Mouse (Mus musculus): ENCODE measurements at regions not wholly inside any gene's neighbourhood (a gene's known extent, or its start where the extent isn't known, plus 50 kb on each side); places are given as distances from the start of the nearest gene placed in this dataset.

DNA sequence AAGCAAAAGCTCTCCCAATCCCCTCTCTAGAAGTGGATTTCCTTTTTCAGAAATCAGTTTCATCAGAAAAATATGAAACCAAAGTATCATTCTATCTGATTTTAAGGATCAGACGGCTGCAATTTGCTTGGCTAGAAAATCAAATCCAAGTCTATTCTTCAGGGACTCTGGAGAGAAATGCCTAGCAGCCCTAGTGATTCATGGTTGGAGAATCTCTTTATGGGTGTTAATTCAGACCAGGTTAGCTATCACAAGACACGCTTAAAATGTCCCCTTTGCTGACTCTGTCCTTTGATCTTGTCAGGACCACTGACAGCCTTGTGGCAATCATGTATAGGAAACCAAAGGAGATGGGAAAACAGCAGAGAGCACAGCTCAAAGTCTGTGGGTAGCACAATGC is 475.7 kb upstream of the Zfp462 start:
- no peak overlapping the region for H3K4me3 ChIP-seq (ENCODE audit: low read depth, low read length)
- no peaks in the 10 kb centered on the region for H3K27me3 ChIP-seq (ENCODE audit: control insufficient read depth, insufficient read depth, low read length)
- DNase-seq (ENCODE audit: low spot score) (no peak), ATAC-seq (replicated peaks; ENCODE audit: insufficient number of reproducible peaks, low FRiP score, low TSS enrichment, low read depth) (no peak)
- no peaks in the 10 kb centered on the region for H3K9me3 ChIP-seq (replicated peaks; ENCODE audit: control insufficient read depth, low read length)
- no peak overlapping the region for H3K27ac ChIP-seq (replicated peaks; ENCODE audit: low read depth, low read length)
- WGBS, result 38% methylated on average over 2 of the region's 2 CpGs
- H3K9ac ChIP-seq (replicated peaks; ENCODE audit: low read length), result no peak overlapping the region
- H3K36me3 ChIP-seq (replicated peaks; ENCODE audit: control insufficient read depth, insufficient read depth, low read depth, low read length), result no peaks in the 10 kb centered on the region
- H3K4me2 ChIP-seq (ENCODE audit: low read depth, low read length), result no peak overlapping the region
- H3K4me1 ChIP-seq (ENCODE audit: control insufficient read depth, insufficient read depth, low read length), result no peaks in the 10 kb centered on the region; the same call in 1 of the 2 replicates

DNA sequence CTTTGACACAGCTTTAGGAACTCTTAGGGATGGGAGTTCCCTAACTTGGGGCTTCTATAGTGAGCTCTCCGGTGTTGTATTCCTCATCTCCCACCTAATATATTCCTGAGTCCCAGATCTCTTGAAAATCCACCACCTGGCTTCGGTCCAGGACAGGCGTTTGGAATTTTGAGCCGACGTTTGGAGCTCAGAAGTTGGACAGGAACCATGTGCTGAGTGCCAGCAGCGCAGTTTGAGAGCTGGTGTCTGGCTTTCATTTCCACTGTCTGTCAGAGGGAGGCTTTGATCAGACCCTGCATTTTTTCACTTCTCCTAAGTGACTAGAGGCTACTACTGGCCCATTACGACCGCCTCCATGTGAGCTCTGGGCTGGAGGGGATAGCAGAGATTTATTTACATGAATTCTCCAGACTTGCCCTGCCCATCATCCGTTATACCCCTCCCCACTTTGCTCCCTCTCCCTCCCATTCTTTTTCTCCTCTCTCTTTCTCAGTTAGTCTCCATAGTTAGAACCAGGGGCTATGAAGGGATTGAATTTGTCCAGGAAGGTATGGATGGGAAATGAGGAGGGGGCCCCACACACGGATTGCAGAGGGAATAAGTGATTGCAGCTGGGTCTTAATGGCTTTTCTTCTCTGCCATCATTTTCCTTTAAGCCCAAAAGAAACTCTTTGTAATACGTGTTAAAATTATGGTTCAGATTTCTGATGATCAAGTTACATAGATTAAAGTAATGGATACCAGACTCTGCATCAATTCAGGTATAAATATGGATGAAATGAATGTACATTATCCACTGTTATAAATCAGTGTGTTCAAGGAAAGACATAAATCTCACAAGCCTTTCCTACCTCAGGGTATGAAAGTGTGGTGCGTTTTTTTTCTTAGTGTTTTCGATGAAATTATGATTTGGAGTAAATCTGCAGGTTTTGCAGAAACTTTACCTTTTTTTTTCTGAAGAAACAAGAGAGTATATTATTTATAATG is 474.5 kb upstream of the Zfp462 start:
- H3K36me3 ChIP-seq (replicated peaks; ENCODE audit: control insufficient read depth, insufficient read depth, low read depth, low read length), result no peaks in the 10 kb centered on the region
- peak; percentile 90 for DNase-seq (ENCODE audit: low spot score)
- no peaks in the 10 kb centered on the region for H3K9me3 ChIP-seq (replicated peaks; ENCODE audit: control insufficient read depth, low read length)
- no peaks in the 10 kb centered on the region; the same call in 1 of the 2 replicates for H3K4me1 ChIP-seq (ENCODE audit: control insufficient read depth, insufficient read depth, low read length)
- 31% methylated on average over 13 of the region's 13 CpGs for WGBS
- peak overlapping the region; percentile 53; the same call in 1 of the 2 replicates for H3K27ac ChIP-seq (replicated peaks; ENCODE audit: low read depth, low read length)
- no peaks in the 10 kb centered on the region for H3K27me3 ChIP-seq (ENCODE audit: control insufficient read depth, insufficient read depth, low read length)
- no peak overlapping the region for H3K4me2 ChIP-seq (ENCODE audit: low read depth, low read length)
- no peak overlapping the region for H3K9ac ChIP-seq (replicated peaks; ENCODE audit: low read length)
- ATAC-seq (replicated peaks; ENCODE audit: insufficient number of reproducible peaks, low FRiP score, low TSS enrichment, low read depth), result peak; percentile 88
- H3K4me3 ChIP-seq (ENCODE audit: low read depth, low read length), result no peak overlapping the region

DNA sequence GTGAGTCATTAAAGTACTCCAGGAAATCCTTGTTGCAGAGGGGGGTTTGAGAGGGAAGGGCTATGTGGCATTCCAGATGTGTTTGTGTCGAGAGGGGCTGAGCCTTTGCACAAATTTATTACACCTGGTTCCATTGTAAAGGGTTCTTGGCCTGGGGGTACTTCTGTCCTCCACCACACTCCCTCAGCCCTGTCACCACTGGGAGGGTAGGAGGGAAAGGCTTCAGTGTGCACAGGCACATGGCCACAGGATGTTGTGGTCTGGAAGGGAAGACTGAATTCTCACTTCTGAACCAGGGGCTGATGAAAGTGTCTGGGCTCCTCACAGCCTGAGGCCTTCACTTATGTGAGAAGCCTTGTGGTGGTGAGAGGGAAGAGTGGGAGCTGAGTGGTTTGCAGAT is 473.8 kb upstream of the Zfp462 start:
- Histone ChIP-seq H3K4me1 (ENCODE audit: control insufficient read depth, insufficient read depth, low read length) (no peaks in the 10 kb centered on the region; the same call in 1 of the 2 replicates), H3K4me3 (ENCODE audit: low read depth, low read length) (no peak overlapping the region), H3K4me2 (ENCODE audit: low read depth, low read length) (no peak overlapping the region), H3K36me3 (replicated peaks; ENCODE audit: control insufficient read depth, insufficient read depth, low read depth, low read length) (no peaks in the 10 kb centered on the region), H3K9me3 (replicated peaks; ENCODE audit: control insufficient read depth, low read length) (no peaks in the 10 kb centered on the region), H3K9ac (replicated peaks; ENCODE audit: low read length) (no peak overlapping the region), H3K27ac (replicated peaks; ENCODE audit: low read depth, low read length) (peak overlapping the region; percentile 66), H3K27me3 (ENCODE audit: control insufficient read depth, insufficient read depth, low read length) (no peaks in the 10 kb centered on the region)
- WGBS, result 29% methylated on average over 1 of the region's 1 CpGs
- DNase-seq (ENCODE audit: low spot score), result peak; percentile 78
- peak; percentile 67 for ATAC-seq (replicated peaks; ENCODE audit: insufficient number of reproducible peaks, low FRiP score, low TSS enrichment, low read depth)

DNA sequence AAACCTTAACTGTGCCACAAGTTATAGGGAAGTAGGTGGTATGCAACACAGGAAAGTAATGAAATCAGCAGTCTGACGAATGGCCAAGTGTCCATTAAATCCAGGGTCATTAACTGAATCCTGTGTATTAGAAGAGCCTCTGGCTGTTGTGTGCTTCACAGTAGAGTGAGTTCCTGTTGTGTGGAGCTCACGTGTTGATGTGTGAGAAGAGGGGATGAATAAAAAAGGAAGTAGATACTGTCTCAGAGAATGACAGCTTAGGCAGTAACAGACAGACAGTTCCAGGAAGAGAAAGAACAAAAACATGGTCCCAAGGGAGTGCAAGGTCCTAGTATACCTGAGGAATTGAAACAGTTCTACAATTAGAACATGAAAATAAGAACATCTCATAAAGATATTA is 463.1 kb upstream of the Zfp462 start:
- no peak overlapping the region for H3K4me3 ChIP-seq (ENCODE audit: low read depth, low read length)

DNA sequence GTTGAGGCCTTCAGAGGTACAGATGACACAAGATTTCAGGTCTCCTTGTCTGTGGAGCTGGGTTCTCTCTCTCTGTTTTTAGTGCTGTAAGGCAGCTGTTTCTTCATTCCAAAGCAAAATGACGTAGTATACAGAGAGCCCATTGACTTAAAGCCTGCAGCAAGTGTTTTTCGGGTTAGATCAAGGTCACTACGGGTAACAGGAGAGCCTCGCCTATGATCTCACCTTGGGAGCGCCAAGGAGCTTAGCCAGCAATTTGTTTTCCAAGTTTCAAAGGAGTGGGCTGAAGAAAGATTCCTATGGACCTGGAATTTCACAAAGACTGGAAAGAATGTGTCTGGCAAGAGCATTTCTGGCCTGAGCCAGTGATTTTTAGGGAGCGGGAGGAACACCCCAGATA is 451.8 kb upstream of the Zfp462 start:
- Histone ChIP-seq H3K9ac (replicated peaks; ENCODE audit: low read length) (no peak overlapping the region), H3K36me3 (replicated peaks; ENCODE audit: control insufficient read depth, insufficient read depth, low read depth, low read length) (no peaks in the 10 kb centered on the region), H3K4me3 (ENCODE audit: low read depth, low read length) (no peak overlapping the region), H3K4me2 (ENCODE audit: low read depth, low read length) (no peak overlapping the region), H3K9me3 (replicated peaks; ENCODE audit: control insufficient read depth, low read length) (no peaks in the 10 kb centered on the region), H3K4me1 (ENCODE audit: control insufficient read depth, insufficient read depth, low read length) (no peaks in the 10 kb centered on the region), H3K27ac (replicated peaks; ENCODE audit: low read depth, low read length) (no peak overlapping the region), H3K27me3 (ENCODE audit: control insufficient read depth, insufficient read depth, low read length) (no peaks in the 10 kb centered on the region)
- no peak for ATAC-seq (replicated peaks; ENCODE audit: insufficient number of reproducible peaks, low FRiP score, low TSS enrichment, low read depth)
- 62% methylated on average over 6 of the region's 6 CpGs for WGBS
- DNase-seq (ENCODE audit: low spot score), result peak; percentile 13

More for the DNA sequence above, 463.1 kb upstream of the Zfp462 start:
- Histone ChIP-seq H3K9me3 (replicated peaks; ENCODE audit: control insufficient read depth, low read length) (no peaks in the 10 kb centered on the region), H3K9ac (replicated peaks; ENCODE audit: low read length) (no peak overlapping the region), H3K4me2 (ENCODE audit: low read depth, low read length) (no peak overlapping the region), H3K27ac (replicated peaks; ENCODE audit: low read depth, low read length) (no peak overlapping the region), H3K36me3 (replicated peaks; ENCODE audit: control insufficient read depth, insufficient read depth, low read depth, low read length) (no peaks in the 10 kb centered on the region), H3K4me1 (ENCODE audit: control insufficient read depth, insufficient read depth, low read length) (no peaks in the 10 kb centered on the region), H3K27me3 (ENCODE audit: control insufficient read depth, insufficient read depth, low read length) (no peaks in the 10 kb centered on the region)
- no peak for ATAC-seq (replicated peaks; ENCODE audit: insufficient number of reproducible peaks, low FRiP score, low TSS enrichment, low read depth)
- 70% methylated on average over 2 of the region's 2 CpGs for WGBS
- no peak for DNase-seq (ENCODE audit: low spot score)

DNA sequence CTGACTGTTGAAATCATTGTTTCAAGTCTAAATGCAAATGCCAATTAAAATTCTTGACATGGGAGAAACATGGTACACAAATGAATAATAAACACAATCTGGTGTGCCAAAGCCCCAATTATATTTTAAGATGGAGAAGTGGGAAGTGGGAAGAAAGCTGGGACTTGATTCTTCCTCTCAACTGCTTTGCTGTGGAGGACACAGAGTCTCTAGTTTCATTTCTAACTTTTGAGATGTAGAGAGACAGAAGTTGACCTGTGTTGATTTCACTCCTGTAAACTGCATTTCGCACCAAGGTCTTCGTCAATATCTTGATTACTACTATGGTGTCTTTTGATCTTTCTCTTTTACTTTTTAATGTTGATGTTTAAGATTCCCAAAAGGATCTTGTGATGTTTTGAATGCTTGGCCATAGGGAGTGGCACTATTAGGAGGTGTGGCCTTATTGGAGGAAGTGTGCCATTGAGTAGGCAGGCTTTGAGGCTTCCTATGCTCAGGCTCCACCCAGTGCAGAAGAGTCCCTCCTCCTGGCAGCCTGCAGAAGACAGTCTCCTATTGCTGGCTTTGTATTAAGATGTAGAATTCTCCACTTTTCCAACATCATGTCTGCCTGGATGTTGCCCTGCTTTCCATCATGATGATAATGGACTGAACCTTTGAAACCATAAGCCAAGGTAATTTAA is 447.4 kb upstream of the Zfp462 start:
- Histone ChIP-seq H3K9me3 (replicated peaks; ENCODE audit: control insufficient read depth, low read length) (no peaks in the 10 kb centered on the region), H3K36me3 (replicated peaks; ENCODE audit: control insufficient read depth, insufficient read depth, low read depth, low read length) (no peaks in the 10 kb centered on the region), H3K9ac (replicated peaks; ENCODE audit: low read length) (no peak overlapping the region), H3K27me3 (ENCODE audit: control insufficient read depth, insufficient read depth, low read length) (no peaks in the 10 kb centered on the region), H3K27ac (replicated peaks; ENCODE audit: low read depth, low read length) (no peak overlapping the region), H3K4me1 (ENCODE audit: control insufficient read depth, insufficient read depth, low read length) (no peaks in the 10 kb centered on the region), H3K4me3 (ENCODE audit: low read depth, low read length) (no peak overlapping the region), H3K4me2 (ENCODE audit: low read depth, low read length) (no peak overlapping the region)
- no peak for DNase-seq (ENCODE audit: low spot score)
- WGBS, result 93% methylated on average over 2 of the region's 2 CpGs
- no peak for ATAC-seq (replicated peaks; ENCODE audit: insufficient number of reproducible peaks, low FRiP score, low TSS enrichment, low read depth)

DNA sequence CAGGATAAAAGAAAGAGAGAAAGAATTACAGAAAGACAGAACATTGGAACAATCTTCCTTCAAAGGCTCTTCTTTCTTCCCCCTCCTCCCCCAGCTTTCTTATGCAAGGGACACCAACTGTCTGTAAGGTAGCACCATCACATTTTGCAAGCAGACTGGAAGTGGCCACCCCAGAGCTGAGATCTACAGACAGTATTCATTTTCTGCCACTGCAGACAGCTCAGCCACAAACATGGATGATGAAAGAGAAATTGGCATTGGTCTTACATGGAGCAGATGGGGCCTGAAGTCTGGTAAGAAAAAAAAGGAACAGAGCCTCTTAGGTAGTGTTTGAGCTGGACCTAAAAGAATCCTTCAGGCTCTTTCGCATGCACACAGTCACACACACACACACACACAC is 428.9 kb upstream of the Zfp462 start:
- no peaks in the 10 kb centered on the region for H3K27me3 ChIP-seq (ENCODE audit: control insufficient read depth, insufficient read depth, low read length)
- H3K4me1 ChIP-seq (ENCODE audit: control insufficient read depth, insufficient read depth, low read length), result no peaks in the 10 kb centered on the region
- DNase-seq (ENCODE audit: low spot score) (no peak), ATAC-seq (replicated peaks; ENCODE audit: insufficient number of reproducible peaks, low FRiP score, low TSS enrichment, low read depth) (no peak)
- H3K9me3 ChIP-seq (replicated peaks; ENCODE audit: control insufficient read depth, low read length), result no peaks in the 10 kb centered on the region
- H3K4me2 ChIP-seq (ENCODE audit: low read depth, low read length), result no peak overlapping the region
- H3K4me3 ChIP-seq (ENCODE audit: low read depth, low read length), result no peak overlapping the region
- H3K9ac ChIP-seq (replicated peaks; ENCODE audit: low read length), result no peak overlapping the region
- 100% methylated on average over 1 of the region's 1 CpGs for WGBS
- H3K27ac ChIP-seq (replicated peaks; ENCODE audit: low read depth, low read length), result no peak overlapping the region
- H3K36me3 ChIP-seq (replicated peaks; ENCODE audit: control insufficient read depth, insufficient read depth, low read depth, low read length), result no peaks in the 10 kb centered on the region

DNA sequence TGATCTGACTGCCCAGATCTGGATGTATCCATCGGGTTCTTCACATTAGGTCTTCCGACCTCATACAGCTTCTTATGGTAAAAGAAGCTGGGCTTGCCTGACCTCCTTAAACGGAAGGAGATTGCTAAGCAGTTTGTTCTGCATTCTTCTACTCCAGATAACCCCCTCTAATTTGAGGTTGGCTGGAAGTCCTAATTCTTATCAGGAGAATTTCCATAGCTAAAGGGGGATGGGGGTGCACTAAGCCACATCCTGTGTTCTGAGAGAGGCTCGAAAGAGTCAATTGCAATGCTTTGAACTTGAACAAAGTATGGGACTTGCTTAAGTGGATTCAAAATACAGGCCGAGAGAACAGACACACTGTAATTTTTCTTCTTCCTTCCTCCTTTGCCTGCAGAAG is 421.6 kb upstream of the Zfp462 start:
- Histone ChIP-seq H3K4me2 (ENCODE audit: low read depth, low read length) (no peak overlapping the region), H3K4me3 (ENCODE audit: low read depth, low read length) (no peak overlapping the region), H3K9me3 (replicated peaks; ENCODE audit: control insufficient read depth, low read length) (no peaks in the 10 kb centered on the region), H3K36me3 (replicated peaks; ENCODE audit: control insufficient read depth, insufficient read depth, low read depth, low read length) (no peaks in the 10 kb centered on the region), H3K4me1 (ENCODE audit: control insufficient read depth, insufficient read depth, low read length) (no peaks in the 10 kb centered on the region; the same call in 1 of the 2 replicates), H3K9ac (replicated peaks; ENCODE audit: low read length) (no peak overlapping the region), H3K27me3 (ENCODE audit: control insufficient read depth, insufficient read depth, low read length) (no peaks in the 10 kb centered on the region), H3K27ac (replicated peaks; ENCODE audit: low read depth, low read length) (no peak overlapping the region)
- ATAC-seq (replicated peaks; ENCODE audit: insufficient number of reproducible peaks, low FRiP score, low TSS enrichment, low read depth), result no peak
- DNase-seq (ENCODE audit: low spot score), result no peak
- 66% methylated on average over 5 of the region's 5 CpGs for WGBS

Data from embryonic facial prominence, embryonic 11.5 days (tissue).